Mouse (Mus musculus) liver, adult 2 months (tissue): ENCODE results near the gene Nmi. TPM values are rescaled to one million over a fixed set of nuclear protein-coding genes. Genes with fewer than 3 reads are reported as not detected.

Experiments used
- DNase-seq: peaks from one replicate; pipeline ENCODE4 v3.0.0-alpha.2; 2011; ENCODE audit warnings: low read depth, low spot score; ENCODE audit errors: extremely low read depth
- H3K27ac ChIP-seq: fragments of 200-500 bp; replicated peaks from 2 replicates; pipeline ENCODE4 v1.5.1; 2012; ENCODE audit warnings: low read depth, mild to moderate bottlenecking, control low read depth, inconsistent platforms, low read length; ENCODE audit not compliant: insufficient read depth
- H3K27me3 ChIP-seq: fragments of 200-500 bp; 2 replicates; pipeline ENCODE4 v1.6.1; 2012; ENCODE audit warnings: mild to moderate bottlenecking, moderate library complexity, low read length, inconsistent platforms; ENCODE audit not compliant: control insufficient read depth, insufficient read depth
- H3K36me3 ChIP-seq: fragments of 200-500 bp; 2 replicates; pipeline ENCODE4 v1.6.1; 2012; ENCODE audit warnings: low read length, inconsistent platforms; ENCODE audit not compliant: control insufficient read depth, insufficient read depth
- H3K4me1 ChIP-seq: fragments of 200-500 bp; 2 replicates; pipeline ENCODE4 v1.6.1; 2011; ENCODE audit warnings: low read length; ENCODE audit not compliant: control insufficient read depth, insufficient read depth
- H3K4me3 ChIP-seq: fragments of 200-500 bp; 2 replicates; pipeline ENCODE4 v1.5.1; 2011; ENCODE audit warnings: low read depth, mild to moderate bottlenecking, control low read depth, low read length, moderate library complexity; ENCODE audit not compliant: insufficient read depth
- H3K79me2 ChIP-seq: fragments of 200-500 bp; 2 replicates; pipeline ENCODE4 v1.6.1; 2012; ENCODE audit warnings: inconsistent platforms, mild to moderate bottlenecking, low read length, moderate library complexity; ENCODE audit not compliant: control insufficient read depth, insufficient read depth
- H3K9ac ChIP-seq: fragments of 200-500 bp; 2 replicates; pipeline ENCODE4 v1.6.1; 2012; ENCODE audit warnings: low read depth, mild to moderate bottlenecking, control low read depth, inconsistent platforms, low read length
- CTCF ChIP-seq: fragments of 200-500 bp; IDR thresholded peaks from 2 replicates; pipeline ENCODE4 v1.5.1; 2011; ENCODE audit warnings: low read depth, low read length, control low read depth
- POLR2A ChIP-seq: fragments of 200-500 bp; IDR thresholded peaks from 2 replicates; pipeline ENCODE4 v1.6.1; 2011; ENCODE audit warnings: low read length, control low read depth; ENCODE audit not compliant: insufficient read depth; ENCODE audit errors: extremely low read depth
- WGBS: fragments of 180-500 bp; shearing (Covaris S2); methylation state at CpG from one replicate; pipeline ENCODE4 v1.1.7; 2018; 5-methylcytosine and 5-hydroxymethylcytosine counted together
- polyA plus RNA-seq: library from polyadenylated mRNA; depleted of rRNA; stranded (reverse); fragments of >200 nt; gene quantifications from 2 replicates; pipeline ENCODE4 v1.2.3, GENCODE M21; 2012
- total RNA-seq: library from RNA; depleted of rRNA; stranded (reverse); fragments of >200 nt; gene quantifications from 2 replicates; pipeline ENCODE4 v1.2.3, GENCODE M21; 2014

Gene Nmi
- total and polyA plus RNA-seq, 2 experiments, result 5.9 to 54.2 TPM

DNA sequence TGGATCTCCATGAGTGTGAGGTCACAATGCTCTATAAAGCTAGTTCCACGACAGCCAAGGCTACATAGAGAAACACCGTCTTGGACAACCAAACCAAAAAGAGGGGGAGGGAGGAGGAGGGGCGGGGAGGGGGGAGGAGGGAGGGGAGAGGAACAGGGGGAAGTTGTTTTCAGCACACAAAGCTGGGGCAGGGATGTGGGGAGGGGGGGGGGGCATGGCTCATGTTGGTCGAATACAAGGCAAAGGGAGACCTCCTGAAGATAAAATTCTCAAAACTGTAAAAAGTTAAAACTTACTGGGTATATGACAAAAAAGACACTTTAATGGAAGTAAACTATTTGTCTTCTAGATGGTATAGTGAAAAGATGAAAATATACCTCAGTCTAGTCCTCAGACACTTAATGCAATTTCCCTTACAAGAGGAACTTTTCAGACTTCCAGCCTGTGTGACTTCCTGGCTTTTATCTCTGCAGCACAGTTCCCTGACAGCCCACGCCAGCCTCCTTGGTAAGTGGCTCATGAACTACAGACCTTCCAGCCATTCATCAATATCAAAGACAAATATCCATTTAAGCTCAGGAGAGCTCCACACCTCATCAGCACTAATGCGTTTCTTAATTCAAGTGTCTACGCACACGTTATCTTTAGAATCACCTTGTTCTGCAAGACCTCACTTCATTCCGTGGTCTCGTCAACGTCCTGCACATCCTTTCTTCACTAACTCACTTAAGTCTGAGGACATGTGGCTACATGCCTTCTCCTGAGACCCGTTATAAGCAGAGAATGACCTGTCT is 39.8 kb downstream of the Nmi start:
- WGBS, result 71% methylated on average over 12 of the region's 12 CpGs
- Histone ChIP-seq H3K9ac (peak overlapping the region; percentile 42; the same call in 1 of the 2 replicates), H3K27ac (no peak overlapping the region), H3K27me3 (no peaks in the 10 kb centered on the region), H3K4me1 (peaks cover 2% of the 10 kb centered on the region; the same call in 1 of the 2 replicates), H3K79me2 (no peaks in the 10 kb centered on the region), H3K4me3 (peak overlapping the region; percentile 29), H3K36me3 (peaks cover 4% of the 10 kb centered on the region; the same call in 1 of the 2 replicates)
- no peak for TF ChIP-seq CTCF
- no peak for TF ChIP-seq POLR2A
- DNase-seq, result no peak

DNA sequence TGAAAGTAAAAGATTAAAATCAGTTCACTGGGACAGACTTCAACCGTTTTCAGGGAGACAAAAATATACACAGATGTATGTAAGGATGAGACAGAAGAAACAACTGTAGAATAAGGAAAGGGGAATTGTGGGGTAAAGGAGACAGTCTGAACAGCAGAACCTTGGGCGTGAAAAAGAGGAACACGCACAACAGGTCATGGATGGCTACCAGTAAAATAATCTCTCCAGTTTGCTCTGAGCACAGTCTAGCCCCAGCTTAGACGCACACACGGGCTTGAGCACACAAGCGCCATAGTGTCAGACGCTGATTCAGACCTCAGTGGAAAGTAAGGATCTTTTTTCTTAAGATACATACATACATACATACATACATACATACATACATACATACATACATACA is 42.1 kb downstream of the Nmi start:
- H3K9ac ChIP-seq, result no peak overlapping the region
- WGBS, result 84% methylated on average over 7 of the region's 7 CpGs
- peaks cover 11% of the 10 kb centered on the region; the same call in 1 of the 2 replicates for H3K36me3 ChIP-seq
- no peak overlapping the region for H3K27ac ChIP-seq
- no peak overlapping the region for H3K4me3 ChIP-seq
- no peaks in the 10 kb centered on the region for H3K27me3 ChIP-seq
- H3K79me2 ChIP-seq, result no peaks in the 10 kb centered on the region
- DNase-seq, result no peak
- peaks cover 2% of the 10 kb centered on the region; the same call in 1 of the 2 replicates for H3K4me1 ChIP-seq
- TF ChIP-seq CTCF (no peak), POLR2A (no peak)

DNA sequence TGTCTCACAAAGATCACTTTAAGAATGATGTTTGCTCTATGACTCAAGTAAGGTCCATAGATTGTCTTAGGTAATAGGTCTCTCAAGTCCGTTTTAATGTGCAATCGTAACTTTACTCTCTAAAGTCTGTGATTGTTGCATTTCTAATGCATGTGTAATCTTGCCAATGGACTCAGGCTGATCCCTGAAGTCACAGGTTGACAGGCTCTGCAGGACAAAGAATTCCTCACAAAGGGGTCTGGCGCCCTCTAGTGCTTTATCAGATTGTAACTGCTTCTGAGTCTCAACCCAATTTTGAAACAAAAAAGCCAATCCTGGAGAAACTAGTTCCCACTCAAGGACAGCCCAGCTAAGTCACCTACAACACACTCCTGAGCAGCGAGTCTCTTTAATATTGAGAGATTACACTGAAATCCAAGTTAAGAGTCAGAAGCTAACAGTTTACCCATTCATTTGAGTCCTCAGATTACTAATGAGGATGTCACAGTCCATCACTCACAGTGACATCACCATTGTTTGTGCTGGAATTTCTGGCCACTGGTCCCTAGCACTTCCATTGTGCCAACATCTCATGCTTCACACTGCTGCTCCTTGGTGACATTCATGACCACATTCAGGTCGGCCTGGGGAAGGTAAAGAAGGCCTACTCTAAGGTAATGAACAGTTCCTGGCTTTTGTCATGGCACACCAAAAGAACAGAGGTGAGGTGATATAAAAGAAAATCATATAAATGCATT is 58.2 kb downstream of the Nmi start:
- peak; percentile 68 for DNase-seq
- 15% methylated on average over 5 of the region's 5 CpGs for WGBS
- TF ChIP-seq CTCF, result peak; percentile 65
- TF ChIP-seq POLR2A, result no peak

DNA sequence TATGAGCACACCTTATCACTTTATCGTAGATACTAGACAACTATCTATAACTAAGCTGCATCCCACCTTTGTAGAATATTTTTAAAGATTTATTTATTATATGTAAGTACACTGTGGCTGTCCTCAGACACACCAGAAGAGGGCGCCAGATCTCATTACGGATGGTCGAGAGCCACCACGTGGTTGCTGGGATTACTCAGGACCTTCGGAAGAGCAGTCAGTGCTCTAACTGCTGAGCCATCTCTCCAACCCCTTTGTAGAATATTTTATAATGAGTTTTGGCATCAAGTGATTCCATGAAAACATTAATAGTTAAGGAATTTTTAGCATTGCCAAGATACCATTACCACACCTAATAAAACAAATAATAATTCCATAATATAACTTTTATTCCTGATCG is 58.8 kb downstream of the Nmi start:
- no peak overlapping the region for H3K27ac ChIP-seq
- DNase-seq, result no peak
- H3K36me3 ChIP-seq, result no peaks in the 10 kb centered on the region
- no peaks in the 10 kb centered on the region for H3K4me1 ChIP-seq
- no peak for TF ChIP-seq POLR2A
- no peak for TF ChIP-seq CTCF
- no peaks in the 10 kb centered on the region for H3K79me2 ChIP-seq
- no peak overlapping the region for H3K9ac ChIP-seq
- WGBS, result 51% methylated on average over 7 of the region's 7 CpGs
- no peak overlapping the region for H3K4me3 ChIP-seq
- H3K27me3 ChIP-seq, result no peaks in the 10 kb centered on the region

More for the DNA sequence above, 58.2 kb downstream of the Nmi start:
- H3K27ac ChIP-seq, result no peak overlapping the region
- no peak overlapping the region for H3K9ac ChIP-seq
- H3K4me3 ChIP-seq, result no peak overlapping the region
- no peaks in the 10 kb centered on the region for H3K27me3 ChIP-seq
- no peaks in the 10 kb centered on the region for H3K4me1 ChIP-seq
- H3K36me3 ChIP-seq, result no peaks in the 10 kb centered on the region
- H3K79me2 ChIP-seq, result no peaks in the 10 kb centered on the region

DNA sequence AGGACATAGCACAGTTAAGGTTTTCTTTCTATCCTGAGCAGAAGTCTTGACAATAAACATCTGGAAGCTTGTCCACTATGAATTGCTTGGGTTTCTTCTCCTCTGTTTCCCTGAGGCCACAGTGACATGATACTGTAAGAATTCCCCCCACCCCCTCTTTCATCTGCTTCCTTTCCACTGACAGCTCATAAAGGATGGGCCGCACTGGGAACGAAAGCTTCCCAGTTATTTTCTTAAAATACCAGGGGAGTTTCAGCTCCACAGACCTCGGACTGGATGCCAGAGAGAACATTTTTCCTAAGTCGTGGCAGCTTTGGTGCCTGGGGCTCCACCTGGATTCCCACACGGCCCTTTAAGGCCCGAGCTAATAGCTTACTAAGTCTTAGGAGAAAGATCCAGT is 60.6 kb downstream of the Nmi start:
- Histone ChIP-seq H3K36me3 (no peaks in the 10 kb centered on the region), H3K4me3 (no peak overlapping the region), H3K79me2 (no peaks in the 10 kb centered on the region), H3K27ac (no peak overlapping the region), H3K9ac (no peak overlapping the region), H3K4me1 (no peaks in the 10 kb centered on the region), H3K27me3 (no peaks in the 10 kb centered on the region)
- WGBS, result 58% methylated on average over 6 of the region's 6 CpGs
- TF ChIP-seq POLR2A (no peak), CTCF (no peak)
- DNase-seq, result no peak
